Mouse (Mus musculus) E14TG2a.4 (cell line): ENCODE results near the gene Mdc1.
A peak's percentile ranks its signal among the peaks of the same experiment; 100 is the strongest.

ENCODE experiments used
- H3K27me3 ChIP-seq: 2 replicates; pipeline ENCODE4 v1.6.1; 2014; ENCODE audit warnings: low read length, control low read depth; ENCODE audit not compliant: insufficient read depth
- H3K36me3 ChIP-seq: 2 replicates; pipeline ENCODE4 v1.6.1; 2014; ENCODE audit warnings: low read length, control low read depth; ENCODE audit not compliant: insufficient read depth
- H3K4me1 ChIP-seq: replicated peaks from 2 replicates; pipeline ENCODE4 v1.6.1; 2014; ENCODE audit warnings: low read depth, low read length, control low read depth
- H3K4me3 ChIP-seq: replicated peaks from 2 replicates; pipeline ENCODE4 v1.5.1; 2014; ENCODE audit warnings: mild to moderate bottlenecking, low read length
- H3K9me3 ChIP-seq: 2 replicates; pipeline ENCODE4 v1.6.1; 2014; ENCODE audit warnings: low read length, control low read depth
- CTCF ChIP-seq: conservative IDR thresholded peaks from 2 replicates; pipeline ENCODE4 v1.5.1; 2014; ENCODE audit warnings: low read length
- NANOG ChIP-seq: IDR thresholded peaks from 2 replicates; pipeline ENCODE4 v1.6.1; 2014; ENCODE audit warnings: borderline replicate concordance, low read length, mixed read lengths
- POU5F1 ChIP-seq: IDR thresholded peaks from 2 replicates; pipeline ENCODE4 v1.6.1; 2014; ENCODE audit warnings: low read length, borderline replicate concordance

Mdc1 gene

DNA sequence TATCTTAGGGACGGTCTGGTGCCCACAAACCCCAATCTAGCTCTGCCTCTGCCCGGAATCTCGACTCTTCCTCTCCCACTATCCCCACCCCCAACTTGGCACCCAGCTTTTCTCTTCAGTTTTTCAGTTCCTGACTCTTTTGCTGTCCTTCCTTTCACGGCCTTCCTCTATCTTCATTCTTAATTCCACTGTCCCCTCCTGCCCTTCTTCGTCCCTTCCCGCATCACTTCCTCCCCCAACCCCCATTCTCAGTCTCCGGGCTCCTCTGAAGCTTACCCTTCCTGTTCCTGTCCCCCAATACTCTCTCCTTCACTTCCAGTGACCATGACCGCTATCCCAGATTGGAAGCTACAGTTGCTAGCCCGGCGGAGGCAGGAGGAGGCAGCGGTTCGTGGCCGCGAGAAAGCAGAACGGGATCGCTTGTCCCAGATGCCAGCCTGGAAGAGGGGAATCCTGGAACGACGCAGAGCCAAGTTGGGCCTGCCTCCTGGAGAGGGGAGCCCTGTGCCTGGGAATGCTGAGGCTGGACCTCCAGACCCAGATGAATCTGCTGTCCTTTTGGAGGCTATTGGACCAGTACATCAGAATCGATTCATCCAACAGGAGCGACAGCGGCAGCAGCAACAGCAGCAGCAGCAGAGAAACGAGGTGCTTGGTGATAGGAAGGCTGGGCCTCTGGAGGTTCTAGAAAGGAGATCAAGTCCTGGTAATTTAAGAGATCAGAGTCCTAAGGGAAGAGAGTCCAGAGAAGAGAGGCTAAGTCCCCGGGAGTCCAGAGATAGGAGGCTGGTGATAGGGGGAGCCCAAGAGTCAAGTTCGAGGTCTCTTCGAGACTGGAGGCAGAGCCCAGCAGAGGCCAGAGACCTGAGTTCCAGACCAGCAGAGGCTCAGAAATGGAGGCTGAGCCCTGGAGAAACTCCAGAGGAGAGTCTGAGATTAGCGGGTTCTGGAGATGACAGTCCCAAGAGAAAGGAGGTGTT is 25.9 kb downstream of the Mdc1 start:
- Histone ChIP-seq H3K4me1 (peaks cover 86% of the 10 kb centered on the region), H3K4me3 (peak overlapping the region; percentile 88), H3K27me3 (peaks cover 11% of the 10 kb centered on the region), H3K36me3 (peaks cover 39% of the 10 kb centered on the region), H3K9me3 (no peaks in the 10 kb centered on the region)
- TF ChIP-seq CTCF = 0 out of 2 replicates have a peak, but pooled peaks have one; percentile 4
- TF ChIP-seq NANOG = no peak

DNA sequence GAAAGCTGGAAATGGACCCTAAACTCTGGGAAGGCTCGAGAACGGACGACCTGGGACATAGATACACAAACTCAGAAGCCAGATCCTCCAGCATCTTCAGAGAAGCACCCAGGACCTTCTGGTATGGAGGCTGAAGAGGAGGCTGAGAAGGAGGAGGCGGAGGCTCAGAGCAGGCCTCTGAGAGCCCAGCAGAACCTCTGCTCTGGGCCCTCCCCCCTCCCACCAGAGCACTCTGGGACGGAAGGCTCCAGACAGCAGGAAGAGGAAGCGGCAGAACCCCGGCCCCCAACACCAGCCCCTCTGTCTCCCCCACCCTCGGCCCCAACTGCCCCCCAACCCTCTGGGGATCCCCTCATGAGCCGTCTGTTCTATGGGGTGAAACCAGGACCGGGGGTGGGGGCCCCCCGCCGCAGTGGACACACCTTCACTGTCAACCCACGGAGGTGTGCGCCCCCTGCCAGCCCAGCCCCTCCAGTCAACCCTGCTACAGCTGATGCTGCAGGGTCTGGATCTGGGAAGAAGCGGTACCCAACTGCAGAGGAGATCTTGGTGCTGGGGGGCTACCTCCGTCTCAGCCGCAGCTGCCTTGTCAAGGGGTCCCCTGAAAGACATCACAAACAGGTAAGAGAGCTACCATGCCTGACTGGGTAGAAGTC is 27.0 kb downstream of the Mdc1 start:
- peaks cover 45% of the 10 kb centered on the region for H3K36me3 ChIP-seq
- no peaks in the 10 kb centered on the region for H3K9me3 ChIP-seq
- peak overlapping the region; percentile 88 for H3K4me3 ChIP-seq
- peaks cover 84% of the 10 kb centered on the region for H3K4me1 ChIP-seq
- TF ChIP-seq CTCF (no peak), POU5F1 (no peak), NANOG (no peak)
- peaks cover 11% of the 10 kb centered on the region for H3K27me3 ChIP-seq

DNA sequence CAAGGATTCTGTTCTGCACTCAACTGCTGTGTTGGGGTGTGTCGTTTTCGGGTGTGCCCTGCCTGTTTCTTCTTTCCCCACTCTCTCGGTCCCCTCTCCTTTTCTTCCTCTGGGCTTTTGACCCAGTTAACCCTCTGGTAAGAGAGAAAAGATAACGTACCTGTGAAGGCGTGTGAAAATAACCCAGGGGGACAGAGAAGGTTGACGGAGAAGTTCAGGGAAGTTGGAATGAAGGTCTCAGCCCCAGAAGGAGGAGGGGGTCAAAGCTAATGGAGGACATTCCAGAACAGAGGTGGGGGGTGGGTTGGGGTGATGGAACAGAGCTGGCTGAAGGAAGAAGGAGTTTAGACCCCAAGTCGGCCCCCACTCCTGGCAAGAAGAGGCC is 27.6 kb downstream of the Mdc1 start:
- H3K27me3 ChIP-seq = peaks cover 11% of the 10 kb centered on the region
- H3K36me3 ChIP-seq = peaks cover 43% of the 10 kb centered on the region
- peak overlapping the region; percentile 88 for H3K4me3 ChIP-seq
- peaks cover 82% of the 10 kb centered on the region for H3K4me1 ChIP-seq
- TF ChIP-seq NANOG (no peak), CTCF (no peak), POU5F1 (no peak)
- no peaks in the 10 kb centered on the region for H3K9me3 ChIP-seq

DNA sequence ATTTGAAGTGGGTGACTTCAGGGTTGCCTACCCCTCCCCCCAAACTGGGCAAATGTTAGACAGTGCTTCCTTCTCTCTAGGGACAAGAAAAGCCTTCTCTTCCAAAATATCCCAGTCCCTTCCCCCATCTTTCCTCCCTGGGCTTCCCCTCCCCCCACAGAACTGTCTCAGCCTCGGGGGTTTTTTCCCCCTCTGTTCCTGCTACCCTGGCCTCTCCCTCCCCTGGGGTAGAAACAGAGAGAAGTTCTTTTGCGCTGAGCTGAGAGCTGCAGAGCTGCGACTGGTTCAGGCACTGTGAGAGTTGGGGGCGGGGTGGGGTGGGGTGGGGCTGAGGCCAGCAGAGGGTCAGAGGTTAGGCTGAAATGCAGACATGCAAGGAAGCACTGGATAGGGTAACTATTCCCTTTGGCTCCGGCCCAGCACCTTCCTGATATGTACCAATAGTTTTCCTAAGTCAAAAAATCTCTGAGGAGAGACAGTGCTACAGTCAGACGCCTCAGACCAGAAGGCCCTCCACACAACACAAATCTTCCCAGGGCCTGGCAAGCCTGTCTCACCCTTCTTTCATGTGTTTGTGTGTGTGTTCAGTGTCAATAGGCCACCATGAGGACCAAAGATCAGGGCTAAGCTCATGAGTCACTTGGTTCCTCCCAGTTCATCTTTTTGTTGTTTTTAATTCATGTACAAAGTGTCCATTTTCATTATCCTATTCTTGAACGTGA is 28.2 kb downstream of the Mdc1 start:
- peaks cover 11% of the 10 kb centered on the region for H3K27me3 ChIP-seq
- peaks cover 47% of the 10 kb centered on the region for H3K36me3 ChIP-seq
- no peaks in the 10 kb centered on the region for H3K9me3 ChIP-seq
- H3K4me1 ChIP-seq = peaks cover 82% of the 10 kb centered on the region
- TF ChIP-seq CTCF (no peak), POU5F1 (no peak), NANOG (no peak)
- peak overlapping the region; percentile 88 for H3K4me3 ChIP-seq

DNA sequence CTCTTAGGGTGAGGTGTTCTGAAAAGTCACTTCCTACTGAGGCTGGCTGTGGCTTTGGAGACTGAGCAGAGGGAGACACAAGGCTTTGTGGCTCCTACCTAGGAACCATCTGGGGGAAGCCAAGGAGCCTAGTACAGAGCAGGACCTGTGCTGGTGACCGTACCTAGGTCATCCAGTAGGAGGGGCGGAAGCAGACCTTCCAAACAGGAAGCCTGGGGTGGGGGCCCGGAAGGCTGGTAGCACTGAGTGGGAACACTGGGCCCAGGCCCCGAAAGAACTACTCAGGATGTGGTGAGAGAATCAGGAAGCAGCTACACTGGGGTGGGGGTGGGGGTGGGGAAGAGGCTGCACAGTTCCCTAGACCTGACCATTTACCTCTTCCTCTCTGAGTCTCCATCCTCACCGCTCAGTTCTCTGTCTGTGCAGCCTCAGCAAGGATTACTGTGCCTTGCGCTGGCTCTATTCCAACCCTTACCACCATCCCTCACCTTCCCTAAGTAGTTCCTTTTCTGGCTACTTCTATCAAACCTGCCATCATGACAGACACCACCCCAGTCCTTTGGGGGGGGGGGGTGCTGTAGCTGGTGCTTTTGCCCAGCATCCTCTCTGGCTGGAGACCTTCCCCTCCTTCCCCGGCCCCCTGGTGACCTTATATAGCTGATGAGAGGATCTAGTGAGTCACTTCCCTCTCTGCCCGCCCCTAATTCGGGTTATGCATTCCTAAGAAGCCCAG is 29.0 kb downstream of the Mdc1 start:
- H3K4me3 ChIP-seq = peak overlapping the region; percentile 88
- TF ChIP-seq NANOG (no peak), CTCF (no peak), POU5F1 (no peak)
- H3K27me3 ChIP-seq = peaks cover 11% of the 10 kb centered on the region
- H3K4me1 ChIP-seq = peaks cover 81% of the 10 kb centered on the region
- no peaks in the 10 kb centered on the region for H3K9me3 ChIP-seq
- peaks cover 55% of the 10 kb centered on the region for H3K36me3 ChIP-seq

DNA sequence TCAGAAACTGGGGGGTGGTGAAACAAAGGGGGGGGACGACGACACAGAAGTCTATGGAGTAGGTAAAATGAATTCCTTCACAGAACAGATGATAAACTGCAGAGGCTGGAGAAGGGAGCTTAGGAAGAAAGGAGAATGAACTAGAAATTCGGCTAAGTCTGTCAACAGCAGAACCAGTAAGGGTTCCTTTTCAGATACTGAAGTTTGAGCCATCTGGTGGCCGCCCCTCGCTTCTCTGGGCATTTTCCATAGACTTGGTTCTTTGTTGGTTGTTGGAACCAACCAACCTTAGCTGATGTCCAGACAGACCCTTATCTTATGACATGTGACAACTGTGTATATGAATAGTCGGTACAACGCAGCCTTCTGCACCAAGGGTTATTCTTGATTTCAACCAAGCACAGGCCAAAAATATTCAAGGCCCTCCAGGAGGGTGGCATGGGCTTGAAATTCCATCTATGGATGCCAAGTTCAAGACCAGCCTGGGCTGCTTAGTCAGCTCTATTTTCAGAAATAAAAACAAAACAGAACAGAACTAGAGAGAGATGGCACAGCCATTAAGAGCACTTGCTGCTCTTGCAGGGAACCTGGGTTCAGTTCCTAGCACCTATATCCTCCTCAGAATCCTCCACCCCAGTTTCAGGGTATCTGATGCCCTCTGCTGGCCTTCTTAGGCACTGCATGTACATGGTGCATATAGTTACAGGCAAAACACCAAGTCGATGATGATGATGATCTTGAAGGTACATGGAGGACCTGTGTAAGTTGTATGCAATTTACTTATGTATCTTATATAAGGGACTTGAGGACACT is 29.8 kb downstream of the Mdc1 start:
- Histone ChIP-seq H3K9me3 (no peaks in the 10 kb centered on the region), H3K4me1 (peaks cover 81% of the 10 kb centered on the region), H3K27me3 (peaks cover 11% of the 10 kb centered on the region), H3K4me3 (peak overlapping the region; percentile 88), H3K36me3 (peaks cover 59% of the 10 kb centered on the region)
- TF ChIP-seq POU5F1 (no peak), CTCF (peak; percentile 85), NANOG (no peak)

DNA sequence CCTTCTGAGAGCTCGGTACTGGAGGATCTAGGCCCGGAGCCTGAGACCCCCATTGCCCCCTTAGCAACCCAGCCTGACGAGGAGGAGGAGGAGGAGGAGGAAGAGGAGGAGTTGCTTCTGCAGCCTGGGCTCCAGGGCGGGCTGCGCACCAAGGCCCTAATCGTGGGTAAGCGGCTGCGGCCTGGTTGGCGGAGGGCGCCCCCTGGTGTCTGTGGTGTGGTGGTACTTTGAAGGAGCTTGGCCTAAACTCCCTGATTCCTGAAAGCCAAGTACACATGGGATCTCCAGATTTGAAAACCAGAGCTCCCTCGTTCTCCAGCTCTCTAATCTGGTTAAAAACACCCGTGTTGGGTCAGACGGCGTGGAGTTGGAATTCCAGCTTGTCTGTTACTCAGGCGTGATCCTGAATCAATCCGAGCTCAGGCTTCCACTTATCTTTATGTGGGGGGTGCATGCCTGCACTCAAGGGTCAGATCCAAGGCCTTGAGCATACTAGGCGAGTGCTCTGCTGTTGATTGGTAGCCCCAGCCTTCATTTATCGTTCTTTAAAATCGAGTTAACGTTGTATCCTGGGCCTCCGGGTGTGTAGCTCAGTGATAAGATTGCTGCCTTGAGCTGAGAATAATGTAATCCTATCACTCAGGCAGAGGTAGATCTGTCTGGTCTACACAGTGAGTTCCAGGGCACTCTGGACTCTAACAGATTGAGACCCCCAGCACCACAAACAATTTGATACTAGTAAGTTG is 32.6 kb downstream of the Mdc1 start:
- H3K36me3 ChIP-seq = peaks cover 47% of the 10 kb centered on the region
- peak; percentile 64 for TF ChIP-seq CTCF
- no peak for TF ChIP-seq POU5F1
- no peak for TF ChIP-seq NANOG
- peaks cover 58% of the 10 kb centered on the region for H3K4me1 ChIP-seq
- H3K9me3 ChIP-seq = no peaks in the 10 kb centered on the region
- no peaks in the 10 kb centered on the region for H3K27me3 ChIP-seq
- H3K4me3 ChIP-seq = no peak overlapping the region
